Mouse (Mus musculus) midbrain, embryonic 14.5 days (tissue): ENCODE results near the gene Cox19. TPM values are rescaled to one million over a fixed set of nuclear protein-coding genes. Genes with fewer than 3 reads are reported as not detected.

Experiments
- ATAC-seq: fragments of 200-750 bp; cut with Nextera tagmentation; 2 replicates; pipeline ENCODE4 v1.8.0; 2017; ENCODE audit warnings: moderate number of reproducible peaks, moderate library complexity; ENCODE audit not compliant: low FRiP score, low TSS enrichment
- DNase-seq: peaks from one replicate; pipeline ENCODE4 v3.0.0-alpha.2; 2015
- H3K27ac ChIP-seq: fragments of 300-500 bp; sonication (generic); replicated peaks from 2 replicates; pipeline ENCODE4 v1.5.1; 2014; ENCODE audit warnings: mild to moderate bottlenecking, low read depth, low read length, moderate library complexity
- H3K27me3 ChIP-seq: fragments of 300-500 bp; sonication (generic); 2 replicates; pipeline ENCODE4 v1.6.1; 2014; ENCODE audit warnings: low read length, control low read depth, mixed read lengths; ENCODE audit not compliant: control insufficient read depth, insufficient read depth
- H3K36me3 ChIP-seq: fragments of 300-500 bp; sonication (generic); 2 replicates; pipeline ENCODE4 v1.6.1; 2014; ENCODE audit warnings: low read length, control low read depth; ENCODE audit not compliant: control insufficient read depth, insufficient read depth
- H3K4me1 ChIP-seq: fragments of 300-500 bp; sonication (generic); 2 replicates; pipeline ENCODE4 v1.6.1; 2014; ENCODE audit warnings: mild to moderate bottlenecking, antibody characterized with exemption, low read length, control low read depth; ENCODE audit not compliant: control insufficient read depth, insufficient read depth
- H3K4me2 ChIP-seq: fragments of 300-500 bp; sonication (generic); 2 replicates; pipeline ENCODE4 v1.6.1; 2014; ENCODE audit warnings: mild to moderate bottlenecking, low read length, moderate library complexity
- H3K4me3 ChIP-seq: fragments of 300-500 bp; sonication (generic); replicated peaks from 2 replicates; pipeline ENCODE4 v1.5.1; 2014; ENCODE audit warnings: low read depth, low read length
- H3K9ac ChIP-seq: fragments of 300-500 bp; sonication (generic); replicated peaks from 2 replicates; pipeline ENCODE4 v1.6.1; 2014; ENCODE audit warnings: mild to moderate bottlenecking, low read length, moderate library complexity
- H3K9me3 ChIP-seq: fragments of 300-500 bp; sonication (generic); 2 replicates; pipeline ENCODE4 v1.6.1; 2016; ENCODE audit warnings: low read length, control low read depth, mixed read lengths; ENCODE audit not compliant: control insufficient read depth
- WGBS: fragments of 180-500 bp; shearing (Covaris S2); extraction: QIAGEN DNeasy Blood & Tissue Kit; methylation state at CpG from one replicate; pipeline ENCODE4 v1.1.7; 2014; 5-methylcytosine and 5-hydroxymethylcytosine counted together
- polyA plus RNA-seq: library from polyadenylated mRNA; unstranded; fragments of >200 nt; fragmentation: Nextera tagmentation; extraction: Ambion mirVana; gene quantifications from 2 replicates; pipeline ENCODE4 v1.2.1, GENCODE M21; 2014

Gene Cox19
- polyA plus RNA-seq, 1 experiment from 2014 or later, result 130 TPM

DNA sequence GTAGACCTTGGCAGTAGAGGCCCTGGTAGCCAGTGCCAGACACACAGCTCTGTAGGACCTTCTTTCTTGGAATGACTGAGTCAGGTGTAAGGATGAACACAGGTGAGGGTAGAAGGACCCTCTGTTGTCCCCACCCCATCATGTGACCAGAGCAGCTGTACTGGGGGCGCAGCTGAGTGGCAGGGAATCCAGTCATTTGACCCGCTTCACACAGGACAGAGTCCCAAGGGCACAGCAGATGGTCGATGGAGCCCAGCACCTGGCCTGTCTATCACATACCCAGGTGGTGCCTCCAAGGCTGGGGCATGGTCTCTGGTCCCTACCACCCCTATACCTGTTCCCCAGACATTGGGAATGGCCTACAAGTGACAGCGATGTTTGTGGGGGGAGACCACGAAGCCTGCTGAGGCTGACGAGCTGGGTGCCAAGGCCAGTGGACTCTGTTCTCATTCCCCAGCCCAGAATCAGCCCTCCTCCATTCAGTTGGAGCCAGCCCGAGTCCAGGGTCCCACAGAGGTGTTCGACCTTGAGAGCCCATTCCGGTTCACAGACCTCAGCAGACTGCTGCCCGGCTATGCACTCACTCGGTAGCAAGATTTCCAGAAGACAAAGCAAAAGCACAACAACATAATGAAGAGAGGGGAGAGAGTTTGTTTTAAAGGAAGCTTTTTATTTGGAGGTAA lies 17.6 kb upstream of the Cox19 start:
- Histone ChIP-seq H3K27me3 (no peaks in the 10 kb centered on the region), H3K4me1 (peaks cover 15% of the 10 kb centered on the region), H3K9ac (no peak overlapping the region), H3K27ac (no peak overlapping the region), H3K9me3 (no peaks in the 10 kb centered on the region), H3K36me3 (no peaks in the 10 kb centered on the region), H3K4me2 (no peak overlapping the region), H3K4me3 (no peak overlapping the region)
- no peak for ATAC-seq
- DNase-seq, result no peak
- WGBS, result 88% methylated on average over 11 of the region's 11 CpGs

DNA sequence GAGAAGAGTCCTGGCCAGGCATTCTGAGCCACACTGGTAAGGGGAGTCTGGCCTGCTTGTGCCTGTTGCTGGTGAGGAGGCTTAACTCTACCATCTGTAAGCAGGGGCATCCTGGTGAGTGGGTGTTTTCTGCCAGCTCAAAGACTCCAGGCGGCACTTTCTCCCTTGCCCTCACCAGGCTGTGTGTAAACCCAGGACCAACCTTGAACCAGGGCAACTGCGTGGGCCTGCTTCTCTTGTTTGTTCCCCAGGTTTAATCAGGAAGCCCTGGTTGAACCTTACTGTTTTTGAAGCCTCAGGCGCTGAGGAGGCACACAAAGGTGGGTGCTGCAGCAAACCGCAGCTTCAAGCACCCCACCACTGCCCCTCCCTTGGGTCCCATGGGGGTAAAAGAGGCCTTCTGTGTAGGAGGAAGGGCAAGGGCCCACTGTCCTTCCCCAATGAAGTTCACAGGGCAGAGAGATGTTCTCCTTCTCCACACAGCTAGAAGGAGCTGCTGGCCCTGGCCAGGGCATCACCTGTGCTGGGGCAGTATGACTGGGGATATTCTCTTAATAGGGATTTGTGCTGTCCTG lies 16.8 kb upstream of the Cox19 start:
- 92% methylated on average over 4 of the region's 4 CpGs for WGBS
- ATAC-seq, result no peak
- Histone ChIP-seq H3K36me3 (no peaks in the 10 kb centered on the region), H3K4me2 (no peak overlapping the region), H3K9ac (no peak overlapping the region), H3K27me3 (no peaks in the 10 kb centered on the region), H3K27ac (no peak overlapping the region), H3K4me1 (peaks cover 15% of the 10 kb centered on the region), H3K9me3 (no peaks in the 10 kb centered on the region), H3K4me3 (no peak overlapping the region)
- DNase-seq, result no peak

DNA sequence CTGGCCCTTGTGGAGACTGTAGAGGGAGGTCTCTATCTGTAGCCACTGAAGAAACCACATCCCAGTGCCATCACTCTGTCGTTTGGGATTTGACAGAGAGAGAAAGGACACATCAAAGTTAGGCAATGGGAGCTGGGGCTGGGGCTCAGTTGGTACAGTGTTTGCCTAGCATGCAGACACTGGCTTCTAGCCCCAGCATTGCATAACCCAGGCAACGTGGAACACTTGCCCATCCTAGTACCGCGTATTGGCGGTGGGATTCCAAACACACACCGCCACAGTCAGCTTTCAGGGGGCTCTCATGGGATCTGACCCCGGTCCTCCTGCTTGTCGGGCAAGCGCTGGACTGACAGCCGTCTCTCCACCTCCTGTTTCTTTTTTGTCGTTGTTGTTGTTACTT lies 15.3 kb upstream of the Cox19 start:
- H3K9ac ChIP-seq, result no peak overlapping the region
- H3K4me3 ChIP-seq, result no peak overlapping the region
- peaks cover 6% of the 10 kb centered on the region; the same call in 1 of the 2 replicates for H3K4me1 ChIP-seq
- ATAC-seq (no peak), DNase-seq (no peak)
- peaks cover 3% of the 10 kb centered on the region; the same call in 1 of the 2 replicates for H3K36me3 ChIP-seq
- no peaks in the 10 kb centered on the region for H3K9me3 ChIP-seq
- H3K4me2 ChIP-seq, result no peak overlapping the region
- H3K27ac ChIP-seq, result no peak overlapping the region
- H3K27me3 ChIP-seq, result no peaks in the 10 kb centered on the region
- WGBS, result 82% methylated on average over 11 of the region's 11 CpGs

DNA sequence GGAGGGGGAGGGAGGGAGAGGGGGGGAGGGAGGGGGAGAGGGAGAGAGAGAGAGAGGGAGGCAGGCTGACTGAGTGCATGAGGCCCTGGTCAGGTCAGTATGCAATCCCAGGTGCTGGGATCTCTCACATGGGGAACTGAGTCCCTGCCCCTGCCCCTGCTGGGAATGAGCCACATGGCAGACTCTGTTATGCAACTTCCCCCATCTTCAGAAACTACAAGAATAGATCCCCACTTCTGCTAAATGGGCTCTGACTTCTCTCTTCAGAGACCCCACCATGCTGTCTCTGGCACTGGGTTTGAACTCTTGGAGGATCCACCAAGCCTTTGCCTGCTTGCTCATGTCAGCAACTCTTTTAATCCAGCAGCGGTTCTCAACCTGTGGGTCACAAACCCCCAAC lies 14.6 kb upstream of the Cox19 start:
- Histone ChIP-seq H3K27ac (no peak overlapping the region), H3K4me1 (0 out of 2 replicates have a peak, but pooled peaks cover 2% of the 10 kb centered on the region), H3K4me3 (no peak overlapping the region), H3K36me3 (peaks cover 3% of the 10 kb centered on the region; the same call in 1 of the 2 replicates), H3K9ac (no peak overlapping the region), H3K4me2 (no peak overlapping the region), H3K27me3 (no peaks in the 10 kb centered on the region), H3K9me3 (no peaks in the 10 kb centered on the region)
- DNase-seq (no peak), ATAC-seq (no peak)
- WGBS, result 73% methylated on average over 1 of the region's 1 CpGs

DNA sequence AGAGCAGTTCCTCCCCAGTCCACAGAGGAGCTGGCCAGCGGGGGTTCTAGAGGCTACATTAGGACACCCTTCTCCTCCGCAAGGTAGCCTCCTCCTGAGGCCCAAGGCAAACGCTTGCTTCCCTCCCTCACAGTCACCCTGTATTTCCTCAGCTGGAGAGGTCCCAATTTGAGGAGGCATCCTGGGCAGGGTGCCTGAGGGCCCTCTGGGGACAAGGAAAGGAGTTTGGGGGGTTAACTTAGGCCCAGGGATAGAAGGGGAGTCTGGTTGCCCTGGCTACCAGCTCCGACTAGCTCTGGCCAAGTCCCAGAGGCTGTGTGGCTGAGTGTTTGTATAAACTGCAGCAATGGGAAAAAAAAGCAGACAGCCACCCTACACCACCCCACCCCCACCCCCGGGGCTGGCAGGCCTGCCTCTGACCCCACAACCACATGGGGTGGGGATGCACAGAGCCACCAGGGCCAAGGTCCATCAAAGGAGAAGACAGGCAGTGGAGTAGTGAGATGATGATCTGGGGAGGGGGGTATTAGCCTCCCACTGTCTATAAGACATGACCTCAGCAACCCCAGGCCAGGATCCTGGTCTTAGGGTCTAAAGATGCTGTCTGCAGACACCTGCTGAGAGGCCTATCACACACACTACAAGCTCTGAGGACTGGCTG lies 13.8 kb upstream of the Cox19 start:
- no peak; the same call in 1 of the 2 replicates for ATAC-seq
- DNase-seq, result peak; percentile 41
- Histone ChIP-seq H3K27ac (no peak overlapping the region; the same call in 1 of the 2 replicates), H3K4me3 (no peak overlapping the region), H3K36me3 (peaks cover 3% of the 10 kb centered on the region; the same call in 1 of the 2 replicates), H3K4me2 (no peak overlapping the region), H3K9me3 (no peaks in the 10 kb centered on the region), H3K4me1 (no peaks in the 10 kb centered on the region), H3K27me3 (no peaks in the 10 kb centered on the region), H3K9ac (no peak overlapping the region)
- 45% methylated on average over 5 of the region's 5 CpGs for WGBS

DNA sequence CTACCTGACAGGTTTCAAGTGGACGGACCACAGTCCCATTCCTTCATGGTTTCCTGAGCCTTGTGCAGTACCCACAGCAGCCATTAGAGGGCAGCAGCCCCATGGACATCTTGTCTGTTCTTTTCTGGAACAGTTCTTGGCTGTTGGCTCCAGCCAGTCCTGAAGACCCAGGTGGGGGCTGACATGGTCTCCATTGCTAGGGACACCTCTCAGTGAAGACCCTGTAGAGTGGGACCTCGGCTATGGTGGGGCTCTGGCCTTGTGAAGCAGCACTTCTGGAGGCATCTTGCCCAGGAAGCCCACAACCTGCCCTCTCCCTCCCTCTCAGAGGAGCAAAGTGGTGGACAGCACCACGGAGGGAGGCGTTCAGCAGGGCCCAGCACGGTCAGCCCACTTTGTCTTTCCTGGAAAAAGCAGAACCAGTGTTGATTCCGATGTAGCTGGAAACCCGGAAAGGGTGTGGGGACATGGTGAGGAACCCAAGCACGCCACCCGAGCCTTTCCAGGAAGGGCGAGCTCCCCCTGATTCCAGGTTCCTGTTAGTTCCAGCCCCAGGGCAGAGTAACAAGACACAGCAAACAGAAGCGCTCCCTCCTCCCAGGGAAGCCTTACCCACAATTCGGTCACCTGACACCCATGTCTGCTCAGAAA lies 13.2 kb upstream of the Cox19 start:
- no peak overlapping the region for H3K4me3 ChIP-seq
- H3K27me3 ChIP-seq, result no peaks in the 10 kb centered on the region
- H3K9ac ChIP-seq, result no peak overlapping the region

DNA sequence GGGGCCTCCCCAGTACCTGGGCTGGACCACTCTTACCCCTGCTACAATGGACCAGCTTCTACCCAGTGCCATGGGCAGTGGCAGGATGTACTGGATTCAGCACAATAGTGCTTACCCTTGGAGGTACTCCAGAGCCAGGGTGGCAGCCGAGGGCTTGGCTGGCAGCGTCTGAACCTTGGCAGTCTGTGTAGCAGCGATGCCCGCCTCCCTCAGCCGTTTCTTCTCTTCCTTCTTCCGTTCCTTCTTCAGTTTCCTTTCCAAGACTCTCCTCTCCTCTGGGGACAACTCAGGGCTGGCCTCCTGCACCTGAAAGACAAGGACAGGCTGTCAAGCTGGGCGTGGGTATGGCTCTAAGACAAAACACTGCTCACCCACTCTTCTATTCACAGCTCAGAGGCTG lies 12.6 kb upstream of the Cox19 start:
- Histone ChIP-seq H3K4me3 (no peak overlapping the region), H3K4me1 (no peaks in the 10 kb centered on the region), H3K27ac (no peak overlapping the region), H3K27me3 (no peaks in the 10 kb centered on the region), H3K36me3 (peaks cover 3% of the 10 kb centered on the region; the same call in 1 of the 2 replicates), H3K9me3 (no peaks in the 10 kb centered on the region), H3K4me2 (no peak overlapping the region), H3K9ac (no peak overlapping the region)
- WGBS, result 66% methylated on average over 7 of the region's 7 CpGs
- no peak for DNase-seq
- ATAC-seq, result no peak

More for the DNA sequence above, 13.2 kb upstream of the Cox19 start:
- Histone ChIP-seq H3K4me1 (no peaks in the 10 kb centered on the region), H3K4me2 (no peak overlapping the region), H3K36me3 (peaks cover 3% of the 10 kb centered on the region; the same call in 1 of the 2 replicates), H3K27ac (no peak overlapping the region), H3K9me3 (no peaks in the 10 kb centered on the region)
- ATAC-seq (peak; percentile 63; the same call in 1 of the 2 replicates), DNase-seq (peak; percentile 94)
- 41% methylated on average over 12 of the region's 12 CpGs for WGBS

DNA sequence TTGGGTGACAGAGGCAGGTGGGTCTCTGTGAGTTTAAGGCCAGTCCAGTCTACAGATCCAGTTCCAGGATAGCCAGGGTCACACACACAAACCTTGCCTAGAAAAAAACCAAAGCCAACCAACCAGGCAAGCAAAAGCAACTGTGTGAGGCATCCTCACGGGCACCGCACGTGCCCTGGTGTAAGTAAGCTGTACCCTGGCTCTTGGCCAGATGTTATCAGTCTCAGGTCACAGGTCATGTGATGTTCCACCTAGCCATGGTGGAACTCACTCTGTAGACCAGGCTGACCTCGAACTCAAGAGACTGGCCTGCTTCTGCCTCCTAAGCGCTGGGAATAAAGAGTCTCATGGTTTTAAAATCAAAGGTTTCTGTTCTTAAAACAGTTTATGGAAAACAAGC lies 8.0 kb upstream of the Cox19 start:
- DNase-seq (no peak), ATAC-seq (no peak)
- Histone ChIP-seq H3K4me2 (no peak overlapping the region), H3K27me3 (no peaks in the 10 kb centered on the region), H3K36me3 (peaks cover 3% of the 10 kb centered on the region; the same call in 1 of the 2 replicates), H3K9me3 (no peaks in the 10 kb centered on the region), H3K9ac (no peak overlapping the region), H3K4me3 (no peak overlapping the region), H3K4me1 (no peaks in the 10 kb centered on the region), H3K27ac (no peak overlapping the region)
- WGBS, result 93% methylated on average over 5 of the region's 5 CpGs
